Mouse (Mus musculus) E14TG2a.4 (cell line): ENCODE data around the gene Actr3.

Source experiments
- CTCF ChIP-seq: conservative IDR thresholded peaks from 2 replicates; pipeline ENCODE4 v1.5.1; 2014; ENCODE audit warnings: low read length
- NANOG ChIP-seq: IDR thresholded peaks from 2 replicates; pipeline ENCODE4 v1.6.1; 2014; ENCODE audit warnings: borderline replicate concordance, low read length, mixed read lengths

GRCm38 (mm10) chr1:125467936-125468335 lies 32.4 kb upstream of the Actr3 start:
- no peak for TF ChIP-seq CTCF
- no peak for TF ChIP-seq NANOG
